ENCODE assay signal across 10 mouse cellular contexts in genomic region chr3:33211224-33211817, GRCm38 (mm10).
"Had no signal": no experiment of that assay in that cellular context is flagged by ENCODE, and none has a peak within 500 bp of the region (broad histone marks: within the 10 kb centered on the region; RNA-seq: fewer than 3 reads in every experiment).

No protein-coding gene starts in this region.

- DNase-seq: kidney, postnatal 14 days; left cerebral cortex, postnatal 4 days; lung, adult 18-20 months; lung, postnatal 36 days; midbrain, embryonic 14.5 days; thymus, postnatal 4 days had no signal

- H3K27me3 ChIP-seq: kidney, embryonic 15.5 days; limb, embryonic 13.5 days had no signal

- H3K9ac ChIP-seq: kidney, embryonic 15.5 days; limb, embryonic 13.5 days; liver, embryonic 14.5 days had no signal

- H3K9me3 ChIP-seq: kidney, embryonic 15.5 days; limb, embryonic 13.5 days had no signal

- H3K4me3 ChIP-seq: kidney, embryonic 15.5 days; limb, embryonic 13.5 days had no signal

- H3K4me2 ChIP-seq: kidney, embryonic 15.5 days; limb, embryonic 13.5 days had no signal

- H3K36me3 ChIP-seq: kidney, embryonic 15.5 days; limb, embryonic 13.5 days had no signal

- H3K27ac ChIP-seq: kidney, embryonic 15.5 days; limb, embryonic 13.5 days; liver, embryonic 14.5 days; stomach, postnatal 0 days had no signal

- H3K4me1 ChIP-seq: kidney, embryonic 15.5 days; limb, embryonic 13.5 days had no signal
